Mouse (Mus musculus) stomach, embryonic 14.5 days (tissue): ENCODE measurements around the gene Tmsb4x. TPM values are rescaled to one million over a fixed set of nuclear protein-coding genes. Genes with fewer than 3 reads are reported as not detected.

ENCODE experiments used
- ATAC-seq: fragments of 200-750 bp; cut with Nextera tagmentation; 2 replicates; pipeline ENCODE4 v1.8.0; 2017; ENCODE audit warnings: low read depth, moderate TSS enrichment; ENCODE audit not compliant: insufficient number of reproducible peaks, insufficient read depth, low FRiP score
- H3K27ac ChIP-seq: fragments of 300-500 bp; sonication (generic); 2 replicates; pipeline ENCODE4 v1.5.1; 2014; ENCODE audit warnings: mild to moderate bottlenecking, low read length, moderate library complexity, mixed read lengths
- H3K27me3 ChIP-seq: fragments of 300-500 bp; sonication (generic); 2 replicates; pipeline ENCODE4 v1.6.1; 2014; ENCODE audit warnings: low read length, control low read depth, mixed read lengths; ENCODE audit not compliant: control insufficient read depth, insufficient read depth
- H3K36me3 ChIP-seq: fragments of 300-500 bp; sonication (generic); 2 replicates; pipeline ENCODE4 v1.6.1; 2014; ENCODE audit warnings: mild to moderate bottlenecking, control low read depth, low read length, moderate library complexity, mixed read lengths; ENCODE audit not compliant: control insufficient read depth, insufficient read depth
- H3K4me1 ChIP-seq: fragments of 300-500 bp; sonication (generic); 2 replicates; pipeline ENCODE4 v1.6.1; 2014; ENCODE audit warnings: low read length, control low read depth, mixed read lengths; ENCODE audit not compliant: control insufficient read depth, insufficient read depth
- H3K4me2 ChIP-seq: fragments of 300-500 bp; sonication (generic); replicated peaks from 2 replicates; pipeline ENCODE4 v1.6.1; 2014; ENCODE audit warnings: low read depth, low read length, control low read depth
- H3K4me3 ChIP-seq: fragments of 300-500 bp; sonication (generic); 2 replicates; pipeline ENCODE4 v1.5.1; 2014; ENCODE audit warnings: low read depth, low read length, control low read depth
- H3K9ac ChIP-seq: fragments of 300-500 bp; sonication (generic); replicated peaks from 2 replicates; pipeline ENCODE4 v1.6.1; 2014; ENCODE audit warnings: low read depth, mild to moderate bottlenecking, control low read depth, low read length, moderate library complexity, mixed read lengths
- H3K9me3 ChIP-seq: fragments of 300-500 bp; sonication (generic); 2 replicates; pipeline ENCODE4 v1.6.1; 2016; ENCODE audit warnings: low read depth, low read length, control low read depth; ENCODE audit not compliant: control insufficient read depth
- WGBS: fragments of 180-500 bp; shearing (Covaris S2); extraction: QIAGEN DNeasy Blood & Tissue Kit; methylation state at CpG from one replicate; pipeline ENCODE4 v1.1.7; 2014; 5-methylcytosine and 5-hydroxymethylcytosine counted together
- polyA plus RNA-seq: library from polyadenylated mRNA; unstranded; fragments of >200 nt; fragmentation: Nextera tagmentation; extraction: Ambion mirVana; gene quantifications from 2 replicates; pipeline ENCODE4 v1.2.1, GENCODE M21; 2014

Tmsb4x gene
- polyA plus RNA-seq, 1 experiment from 2014 or later: 5,407 TPM

DNA sequence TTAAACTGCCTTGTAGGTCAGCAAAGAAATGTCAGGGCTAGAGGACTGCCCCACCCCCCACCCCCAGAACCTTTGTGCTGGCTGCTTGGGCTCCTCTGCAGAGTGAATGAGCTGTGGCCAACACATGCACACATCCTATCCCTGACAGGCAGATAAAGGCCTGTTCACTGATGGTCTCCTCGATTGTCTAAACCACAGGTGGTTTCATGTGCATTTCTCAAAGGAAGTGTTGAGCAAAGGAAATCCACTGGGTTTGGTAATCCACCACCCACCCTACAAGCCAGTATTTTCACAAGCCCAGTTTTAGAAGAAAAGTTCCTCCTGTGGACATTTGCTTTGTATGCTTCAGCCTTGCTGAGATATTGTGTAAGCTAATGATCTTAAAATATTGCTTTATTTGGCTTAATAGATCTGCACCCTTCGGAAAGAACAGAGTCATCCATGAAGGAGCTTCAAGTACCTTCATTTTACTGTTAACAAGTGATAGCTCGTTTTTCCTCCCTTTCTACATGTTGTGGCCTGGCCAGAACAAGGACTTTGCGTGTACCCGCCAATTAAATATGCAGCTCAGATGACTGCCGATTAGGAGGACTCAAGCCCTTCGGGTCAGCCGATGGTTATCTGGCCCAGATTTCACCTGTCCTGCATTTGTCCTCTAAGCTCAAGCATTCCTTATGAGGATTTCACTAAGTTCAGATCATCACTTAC, 3.1 kb downstream of the Tmsb4x start:
- Histone ChIP-seq H3K4me1 (no peaks in the 10 kb centered on the region), H3K27me3 (no peaks in the 10 kb centered on the region), H3K9ac (no peak overlapping the region), H3K9me3 (no peaks in the 10 kb centered on the region), H3K27ac (0 out of 2 replicates have a peak overlapping the region, but pooled peaks have one; percentile 27), H3K4me2 (0 out of 2 replicates have a peak overlapping the region, but pooled peaks have one; percentile 44), H3K36me3 (peaks cover 4% of the 10 kb centered on the region; the same call in 1 of the 2 replicates), H3K4me3 (no peak overlapping the region)
- 72% methylated on average over 8 of the region's 8 CpGs for WGBS
- no peak; the same call in 1 of the 2 replicates for ATAC-seq

DNA sequence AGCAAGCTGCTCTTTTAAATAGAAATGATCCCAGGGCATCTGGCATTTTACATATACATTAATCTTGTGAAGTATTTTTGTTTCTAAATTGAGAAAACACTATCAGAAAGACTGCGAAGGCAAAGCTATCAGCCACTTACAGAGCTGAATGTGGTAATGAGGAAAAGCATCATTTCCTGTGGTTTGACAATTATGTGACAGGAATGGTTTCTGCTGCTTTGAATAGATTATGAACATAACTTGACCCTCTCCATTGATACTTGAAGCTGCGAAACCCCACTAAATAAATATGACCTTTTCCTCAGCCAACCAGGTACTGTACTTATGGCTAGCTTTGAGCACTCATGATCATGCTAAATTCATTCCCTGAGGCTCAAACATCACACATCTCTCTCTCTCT, 7.8 kb downstream of the Tmsb4x start:
- Histone ChIP-seq H3K27ac (no peak overlapping the region), H3K4me1 (no peaks in the 10 kb centered on the region), H3K4me2 (no peak overlapping the region), H3K4me3 (no peak overlapping the region), H3K9ac (no peak overlapping the region), H3K36me3 (no peaks in the 10 kb centered on the region), H3K27me3 (no peaks in the 10 kb centered on the region), H3K9me3 (no peaks in the 10 kb centered on the region)
- ATAC-seq: no peak
- WGBS: 64% methylated on average over 2 of the region's 2 CpGs

DNA sequence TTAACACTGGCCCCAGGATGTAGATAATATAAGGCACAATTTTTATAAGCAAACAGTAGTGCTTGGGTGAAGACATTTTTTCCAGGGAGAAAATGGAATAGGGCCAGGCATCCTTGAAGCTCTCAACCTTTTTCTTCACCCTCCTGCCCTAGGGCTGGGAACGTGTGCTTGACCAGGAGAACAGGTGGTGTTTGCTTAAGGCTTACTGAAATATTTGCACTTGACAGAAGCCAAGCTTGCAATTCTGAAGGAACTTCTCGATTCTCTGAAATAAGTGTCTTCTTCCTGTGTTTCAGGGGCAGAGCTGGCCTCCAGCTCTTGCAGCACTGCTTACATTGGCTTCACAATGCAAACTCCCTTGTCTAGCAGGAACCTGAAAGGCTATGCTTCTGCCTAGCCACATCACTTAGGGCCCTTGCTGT, 13.9 kb downstream of the Tmsb4x start:
- no peak overlapping the region; the same call in 1 of the 2 replicates for H3K27ac ChIP-seq
- H3K9me3 ChIP-seq: no peaks in the 10 kb centered on the region
- no peak overlapping the region for H3K4me2 ChIP-seq
- peak; percentile 49 for ATAC-seq
- H3K4me1 ChIP-seq: no peaks in the 10 kb centered on the region
- H3K36me3 ChIP-seq: no peaks in the 10 kb centered on the region
- H3K27me3 ChIP-seq: no peaks in the 10 kb centered on the region
- no peak overlapping the region for H3K4me3 ChIP-seq
- WGBS: 23% methylated on average over 2 of the region's 2 CpGs
- H3K9ac ChIP-seq: no peak overlapping the region

- 56% methylated on average over 2 of the region's 2 CpGs for WGBS
- H3K9ac ChIP-seq: no peak overlapping the region
- H3K36me3 ChIP-seq: no peaks in the 10 kb centered on the region
- no peaks in the 10 kb centered on the region for H3K27me3 ChIP-seq
- no peak overlapping the region for H3K27ac ChIP-seq
- no peaks in the 10 kb centered on the region for H3K9me3 ChIP-seq
- H3K4me1 ChIP-seq: no peaks in the 10 kb centered on the region
- ATAC-seq: no peak
- H3K4me2 ChIP-seq: no peak overlapping the region
- no peak overlapping the region for H3K4me3 ChIP-seq
Observed at GRCm38 (mm10) chrX:167186306-167186705, 22.8 kb downstream of the Tmsb4x start.

GRCm38 (mm10) chrX:167183535-167183934, 25.6 kb downstream of the Tmsb4x start:
- Histone ChIP-seq H3K27me3 (no peaks in the 10 kb centered on the region), H3K4me2 (no peak overlapping the region), H3K36me3 (no peaks in the 10 kb centered on the region), H3K9me3 (no peaks in the 10 kb centered on the region), H3K4me1 (no peaks in the 10 kb centered on the region), H3K4me3 (no peak overlapping the region), H3K27ac (no peak overlapping the region), H3K9ac (no peak overlapping the region)
- no peak for ATAC-seq
- 62% methylated on average over 6 of the region's 6 CpGs for WGBS

DNA sequence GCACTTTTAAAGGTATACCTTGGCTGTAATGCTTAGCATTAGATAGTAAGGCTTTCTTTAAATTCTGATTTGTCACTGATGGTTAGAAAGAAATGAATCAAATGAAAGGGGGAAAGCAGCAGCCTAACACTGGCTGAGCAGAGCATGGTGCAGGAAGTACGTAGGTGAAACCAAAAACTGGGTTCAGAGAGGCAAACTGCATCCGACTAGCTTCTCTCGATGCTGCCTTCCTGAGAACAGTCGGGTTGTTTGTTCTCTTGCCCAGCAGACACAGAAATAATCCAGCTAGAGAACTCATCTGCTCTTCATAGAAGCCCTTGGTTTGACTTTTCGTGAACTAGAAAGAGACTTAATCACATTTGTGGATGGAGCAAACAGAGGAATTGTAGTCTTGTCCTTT, 26.7 kb downstream of the Tmsb4x start:
- ATAC-seq: no peak
- Histone ChIP-seq H3K27me3 (no peaks in the 10 kb centered on the region), H3K36me3 (no peaks in the 10 kb centered on the region), H3K27ac (no peak overlapping the region), H3K4me1 (no peaks in the 10 kb centered on the region), H3K9me3 (no peaks in the 10 kb centered on the region), H3K4me3 (no peak overlapping the region), H3K4me2 (no peak overlapping the region), H3K9ac (no peak overlapping the region)
- 68% methylated on average over 5 of the region's 5 CpGs for whole genome bisulfite sequencing

DNA sequence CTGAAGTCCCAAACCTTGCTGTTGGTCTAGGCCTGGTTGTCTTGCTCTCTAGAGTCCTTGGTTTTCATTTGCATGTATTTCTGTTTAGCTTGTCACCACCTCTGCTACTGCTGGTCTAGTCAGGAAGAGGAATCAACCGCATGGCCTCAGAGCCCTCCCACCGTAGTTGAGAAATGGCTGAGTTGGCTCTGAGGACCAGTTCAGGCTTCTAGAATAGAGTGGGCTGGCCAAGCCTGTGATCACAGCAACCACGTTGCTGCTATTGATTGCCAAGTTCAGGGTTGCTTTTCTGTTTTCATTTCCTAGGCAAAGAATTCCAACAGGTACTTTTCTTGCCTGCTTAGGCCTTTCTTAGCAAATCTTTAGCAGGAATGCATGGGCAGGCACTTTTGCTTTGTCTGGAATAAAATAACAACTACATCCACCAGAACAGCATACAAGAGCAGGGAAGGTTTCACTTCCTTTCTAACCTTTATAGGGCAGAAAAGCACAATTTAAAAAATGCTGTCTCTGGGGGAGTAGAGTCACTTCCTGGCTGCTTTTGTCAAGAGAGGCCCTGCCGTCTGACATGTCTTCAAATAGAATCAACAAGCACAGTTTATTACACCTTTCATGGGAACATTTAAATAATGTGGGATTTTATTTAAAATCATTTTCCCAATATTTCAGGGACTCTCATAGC, 29.0 kb downstream of the Tmsb4x start:
- H3K4me2 ChIP-seq: no peak overlapping the region
- H3K4me3 ChIP-seq: no peak overlapping the region
- H3K36me3 ChIP-seq: no peaks in the 10 kb centered on the region
- H3K9me3 ChIP-seq: no peaks in the 10 kb centered on the region
- H3K9ac ChIP-seq: no peak overlapping the region
- no peaks in the 10 kb centered on the region for H3K4me1 ChIP-seq
- H3K27ac ChIP-seq: no peak overlapping the region
- ATAC-seq: no peak
- H3K27me3 ChIP-seq: no peaks in the 10 kb centered on the region
- WGBS: 59% methylated on average over 4 of the region's 4 CpGs

- Histone ChIP-seq H3K9me3 (no peaks in the 10 kb centered on the region), H3K27me3 (no peaks in the 10 kb centered on the region), H3K4me1 (no peaks in the 10 kb centered on the region), H3K4me3 (no peak overlapping the region), H3K36me3 (no peaks in the 10 kb centered on the region), H3K9ac (no peak overlapping the region), H3K4me2 (no peak overlapping the region), H3K27ac (no peak overlapping the region)
- no peak for ATAC-seq
- WGBS: 79% methylated on average over 3 of the region's 3 CpGs
Observed at GRCm38 (mm10) chrX:167179549-167179948, 29.6 kb downstream of the Tmsb4x start.
